Mouse (Mus musculus) forebrain, postnatal 0 days (tissue): ENCODE results near the gene Pak1ip1. TPM values are rescaled to one million over a fixed set of nuclear protein-coding genes. Genes with fewer than 3 reads are reported as not detected.

ENCODE experiments used
- ATAC-seq: fragments of 200-750 bp; cut with Nextera tagmentation; 2 replicates; pipeline ENCODE4 v1.8.0; 2017; ENCODE audit warnings: mild to moderate bottlenecking, moderate library complexity
- DNase-seq: peaks from one replicate; pipeline ENCODE4 v3.0.0-alpha.2; 2015
- H3K27ac ChIP-seq: fragments of 300-500 bp; sonication (generic); 2 replicates; pipeline ENCODE4 v1.5.1; 2014; ENCODE audit warnings: low read depth, mild to moderate bottlenecking, antibody characterized with exemption, low read length, moderate library complexity, mixed read lengths
- H3K27me3 ChIP-seq: fragments of 300-500 bp; sonication (generic); 2 replicates; pipeline ENCODE4 v1.6.1; 2014; ENCODE audit warnings: mild to moderate bottlenecking, low read length, mixed read lengths; ENCODE audit not compliant: insufficient read depth
- H3K36me3 ChIP-seq: fragments of 300-500 bp; sonication (generic); 2 replicates; pipeline ENCODE4 v1.6.1; 2014; ENCODE audit warnings: mild to moderate bottlenecking, moderate library complexity; ENCODE audit not compliant: insufficient read depth
- H3K4me1 ChIP-seq: fragments of 300-500 bp; sonication (generic); 2 replicates; pipeline ENCODE4 v1.6.1; 2014; ENCODE audit warnings: antibody characterized with exemption; ENCODE audit not compliant: insufficient read depth
- H3K4me2 ChIP-seq: fragments of 300-500 bp; sonication (generic); 2 replicates; pipeline ENCODE4 v1.6.1; 2014; ENCODE audit warnings: low read depth, mild to moderate bottlenecking, moderate library complexity
- H3K4me3 ChIP-seq: fragments of 300-500 bp; sonication (generic); 2 replicates; pipeline ENCODE4 v1.5.1; 2014; ENCODE audit warnings: low read depth, low read length, mixed read lengths
- H3K9ac ChIP-seq: fragments of 300-500 bp; sonication (generic); 2 replicates; pipeline ENCODE4 v1.6.1; 2014; ENCODE audit warnings: mild to moderate bottlenecking
- H3K9me3 ChIP-seq: fragments of 300-500 bp; sonication (generic); 2 replicates; pipeline ENCODE4 v1.6.1; 2016; ENCODE audit warnings: low read length
- CTCF ChIP-seq: sonication (generic); IDR thresholded peaks from 2 replicates; pipeline ENCODE4 v1.5.1; 2016; ENCODE audit warnings: antibody characterized with exemption, control low read depth, low read depth
- WGBS: fragments of 180-500 bp; shearing (Covaris S2); extraction: QIAGEN DNeasy Blood & Tissue Kit; methylation state at CpG from one replicate; pipeline ENCODE4 v1.1.7; 2014; 5-methylcytosine and 5-hydroxymethylcytosine counted together
- polyA plus RNA-seq: library from polyadenylated mRNA; unstranded; fragments of >200 nt; fragmentation: Nextera tagmentation; extraction: Ambion mirVana; gene quantifications from 2 replicates; pipeline ENCODE4 v1.2.1, GENCODE M21; 2015
- total RNA-seq: library from RNA; depleted of rRNA; stranded (reverse); fragments of >200 nt; gene quantifications from 2 replicates; pipeline ENCODE4 v1.2.3, GENCODE M21; 2014; rRNA removed

The Pak1ip1 gene
- 42.9 and 45.9 TPM in 2 replicates for total RNA-seq
- 49.4 and 52.5 TPM in 2 replicates for polyA plus RNA-seq

GRCm38 (mm10) chr13:41000926-41001639, at the start of gene Pak1ip1:
Gene Pak1ip1 (plus strand): TSS chr13:41001023.
- Histone ChIP-seq H3K4me3 (peak within 1 kb of the TSS; percentile 69), H3K9me3 (no peaks in the 10 kb centered on the region), H3K4me2 (peak within 1 kb of the TSS; percentile 88), H3K27ac (peak within 1 kb of the TSS; percentile 98), H3K9ac (peak within 1 kb of the TSS; percentile 68), H3K27me3 (no peaks in the 10 kb centered on the region), H3K4me1 (peaks cover 10% of the 10 kb centered on the region), H3K36me3 (peaks cover 17% of the 10 kb centered on the region)
- ATAC-seq (peak; percentile 98), DNase-seq (peak; percentile 97)
- no peak for TF ChIP-seq CTCF
- under 1% methylated on average over 58 of the region's 58 CpGs for WGBS

GRCm38 (mm10) chr13:40951386-40951976, 49.3 kb upstream of the Pak1ip1 start:
- 86% methylated on average over 10 of the region's 10 CpGs for WGBS
- DNase-seq = no peak
- Histone ChIP-seq H3K27me3 (no peaks in the 10 kb centered on the region), H3K4me3 (no peak overlapping the region), H3K36me3 (no peaks in the 10 kb centered on the region), H3K9ac (no peak overlapping the region), H3K4me1 (no peaks in the 10 kb centered on the region), H3K4me2 (no peak overlapping the region), H3K9me3 (no peaks in the 10 kb centered on the region), H3K27ac (no peak overlapping the region)
- ATAC-seq = no peak
- TF ChIP-seq CTCF = no peak

- no peak for ATAC-seq
- WGBS = 53% methylated on average over 6 of the region's 6 CpGs
These were observed 47.6 kb upstream of the Pak1ip1 start for GRCm38 (mm10) chr13:40953231-40953630.

DNA sequence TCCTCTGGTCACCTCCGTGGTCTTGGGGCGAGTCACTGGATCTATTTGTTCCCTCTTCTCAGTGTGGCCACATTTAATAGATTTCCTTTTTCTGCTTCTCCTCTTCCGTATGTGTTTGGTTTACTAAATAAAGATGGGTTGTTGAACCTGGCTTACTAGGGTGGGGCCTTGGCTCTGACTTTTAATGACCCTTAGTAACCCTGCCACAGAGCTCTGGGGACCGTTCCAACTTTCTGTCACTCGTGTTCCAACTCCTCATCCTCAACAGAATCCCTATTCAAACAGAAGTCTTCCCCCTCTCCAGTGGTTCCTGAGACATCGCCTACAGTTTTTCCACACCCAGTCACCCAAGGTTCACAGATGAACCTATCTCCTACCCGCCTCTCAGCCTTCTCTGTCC, 45.0 kb upstream of the Pak1ip1 start:
- WGBS = 87% methylated on average over 7 of the region's 7 CpGs
- Histone ChIP-seq H3K27me3 (no peaks in the 10 kb centered on the region), H3K36me3 (peaks cover 3% of the 10 kb centered on the region; the same call in 1 of the 2 replicates), H3K9ac (no peak overlapping the region), H3K4me3 (no peak overlapping the region), H3K4me1 (no peaks in the 10 kb centered on the region), H3K4me2 (no peak overlapping the region), H3K27ac (no peak overlapping the region), H3K9me3 (no peaks in the 10 kb centered on the region)
- DNase-seq (no peak), ATAC-seq (no peak)
- no peak for TF ChIP-seq CTCF

More at GRCm38 (mm10) chr13:40953231-40953630, 47.6 kb upstream of the Pak1ip1 start:
- H3K36me3 ChIP-seq = no peaks in the 10 kb centered on the region
- no peak for TF ChIP-seq CTCF
- H3K9me3 ChIP-seq = no peaks in the 10 kb centered on the region
- no peak overlapping the region for H3K9ac ChIP-seq
- no peaks in the 10 kb centered on the region for H3K27me3 ChIP-seq
- H3K27ac ChIP-seq = no peak overlapping the region
- DNase-seq = no peak
- H3K4me3 ChIP-seq = no peak overlapping the region
- no peaks in the 10 kb centered on the region for H3K4me1 ChIP-seq
- no peak overlapping the region for H3K4me2 ChIP-seq

GRCm38 (mm10) chr13:40967609-40968008, 33.2 kb upstream of the Pak1ip1 start:
- Histone ChIP-seq H3K27ac (no peak overlapping the region), H3K9ac (no peak overlapping the region), H3K9me3 (no peaks in the 10 kb centered on the region), H3K4me2 (no peak overlapping the region), H3K4me1 (no peaks in the 10 kb centered on the region), H3K4me3 (no peak overlapping the region), H3K36me3 (no peaks in the 10 kb centered on the region), H3K27me3 (no peaks in the 10 kb centered on the region)
- 95% methylated on average over 10 of the region's 10 CpGs for WGBS
- no peak for TF ChIP-seq CTCF
- ATAC-seq = no peak
- DNase-seq = no peak

DNA sequence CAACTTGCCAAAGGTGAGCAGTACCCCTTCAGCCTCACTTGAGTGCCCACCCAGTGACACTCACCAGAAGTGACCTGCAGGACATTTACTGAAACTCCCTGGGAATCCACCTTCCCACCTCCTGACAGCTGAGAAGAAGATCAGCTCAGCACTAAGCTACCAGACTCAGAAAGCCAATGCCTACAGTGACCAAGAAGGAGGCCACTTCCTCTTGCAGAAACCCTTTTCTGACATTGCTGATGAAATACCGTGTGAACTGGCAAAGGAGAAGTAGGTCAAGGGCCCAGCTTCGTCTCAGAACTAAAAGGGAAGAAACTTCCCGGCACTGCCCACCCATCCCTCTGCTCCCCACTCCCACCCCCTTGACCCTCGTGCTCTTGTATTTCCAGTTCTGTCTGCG, 32.3 kb upstream of the Pak1ip1 start:
- H3K4me3 ChIP-seq = no peak overlapping the region
- WGBS = 85% methylated on average over 5 of the region's 5 CpGs
- no peaks in the 10 kb centered on the region for H3K9me3 ChIP-seq
- H3K4me1 ChIP-seq = no peaks in the 10 kb centered on the region
- H3K27me3 ChIP-seq = no peaks in the 10 kb centered on the region
- no peak overlapping the region for H3K9ac ChIP-seq
- H3K4me2 ChIP-seq = no peak overlapping the region
- no peak for DNase-seq
- H3K36me3 ChIP-seq = no peaks in the 10 kb centered on the region
- TF ChIP-seq CTCF = no peak
- H3K27ac ChIP-seq = no peak overlapping the region
- ATAC-seq = no peak

GRCm38 (mm10) chr13:40969761-40970390, 30.9 kb upstream of the Pak1ip1 start:
- Histone ChIP-seq H3K27ac (no peak overlapping the region), H3K4me3 (no peak overlapping the region), H3K9me3 (no peaks in the 10 kb centered on the region), H3K36me3 (no peaks in the 10 kb centered on the region), H3K27me3 (no peaks in the 10 kb centered on the region), H3K9ac (no peak overlapping the region), H3K4me2 (no peak overlapping the region), H3K4me1 (no peaks in the 10 kb centered on the region)
- no peak for TF ChIP-seq CTCF
- 88% methylated on average over 4 of the region's 4 CpGs for WGBS
- no peak for ATAC-seq
- no peak for DNase-seq
